Mouse (Mus musculus) gonadal fat pad, adult 2 months (tissue): ENCODE results near the gene Il17ra. TPM values are rescaled to one million over a fixed set of nuclear protein-coding genes. Genes with fewer than 3 reads are reported as not detected.

Source experiments
- DNase-seq: peaks from one replicate; pipeline ENCODE4 v3.0.0-alpha.2; 2012; ENCODE audit warnings: low read depth
- polyA plus RNA-seq: library from polyadenylated mRNA; depleted of rRNA; stranded (reverse); fragments of >200 nt; gene quantifications from 2 replicates; pipeline ENCODE4 v1.2.3, GENCODE M21; 2012; rRNA removed

Il17ra gene
- polyA plus RNA-seq, 1 experiment = 13.9 TPM

DNA sequence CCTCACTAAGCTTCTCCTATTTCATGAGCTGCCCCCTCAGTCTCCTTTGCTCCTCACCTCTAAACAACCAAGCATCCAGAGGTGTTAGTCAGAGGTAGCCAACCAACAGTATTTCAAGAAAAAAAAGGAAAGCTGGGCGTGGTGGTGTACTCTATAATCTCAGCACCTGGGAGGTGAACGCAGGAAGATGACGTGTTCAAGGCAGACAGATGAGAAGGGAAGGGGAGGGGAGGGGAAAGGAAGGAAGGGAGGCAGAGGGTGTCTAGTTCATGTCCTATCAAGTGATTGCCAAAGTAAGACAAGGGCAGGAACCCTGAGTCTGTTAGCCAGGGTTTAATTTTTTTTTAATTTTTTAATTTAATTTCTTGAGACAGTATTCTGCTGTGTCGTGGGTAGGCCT, 45.6 kb downstream of the Il17ra start:
- DNase-seq = no peak

DNA sequence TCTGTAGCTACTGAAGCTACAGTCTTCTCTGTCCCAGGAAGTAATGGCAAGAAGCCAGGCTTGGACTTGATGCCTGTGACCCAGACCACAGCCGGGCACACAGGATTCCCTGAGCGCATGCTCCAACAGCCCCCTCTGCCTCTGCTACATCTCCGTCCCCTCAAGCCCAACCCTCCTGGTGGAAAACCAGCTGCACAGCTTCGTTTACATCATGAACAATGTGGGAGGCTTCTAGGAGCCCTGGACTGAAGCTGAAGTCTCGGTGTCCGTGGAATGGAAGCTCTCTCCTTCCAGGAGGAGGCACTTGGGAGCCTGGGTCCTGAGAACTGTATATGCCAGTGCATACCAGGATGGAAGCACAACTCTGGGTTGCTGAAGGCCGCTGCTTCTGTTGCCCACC, 46.9 kb downstream of the Il17ra start:
- no peak for DNase-seq

- DNase-seq = no peak
Measured at GRCm38 (mm10) chr6:120510425-120510824, 47.4 kb downstream of the Il17ra start.

GRCm38 (mm10) chr6:120511212-120511611, 48.2 kb downstream of the Il17ra start:
- no peak for DNase-seq

- DNase-seq = no peak
Measured at GRCm38 (mm10) chr6:120516422-120516821, 53.4 kb downstream of the Il17ra start.

- no peak for DNase-seq
Measured at GRCm38 (mm10) chr6:120516879-120517278, 53.8 kb downstream of the Il17ra start.

DNA sequence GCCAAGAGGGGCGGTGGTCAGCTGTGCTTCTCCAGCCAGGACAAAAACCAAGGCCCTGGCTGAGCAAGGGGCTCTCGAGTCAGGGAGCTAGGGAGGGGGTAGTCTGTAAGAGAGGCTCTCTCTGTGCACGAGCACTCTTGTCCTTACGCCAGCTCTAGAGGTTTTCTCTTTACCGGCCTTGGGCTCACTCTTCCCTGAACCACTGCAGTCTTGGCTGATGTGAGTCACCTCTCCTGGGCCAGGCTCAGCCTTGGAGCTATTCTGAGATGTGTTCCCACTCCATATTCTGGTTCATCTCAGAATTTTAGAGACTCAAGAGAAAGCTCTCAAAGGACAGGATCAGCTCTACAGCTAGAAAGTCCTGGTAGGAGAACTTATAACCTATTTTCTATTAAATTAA, 54.3 kb downstream of the Il17ra start:
- no peak for DNase-seq

DNA sequence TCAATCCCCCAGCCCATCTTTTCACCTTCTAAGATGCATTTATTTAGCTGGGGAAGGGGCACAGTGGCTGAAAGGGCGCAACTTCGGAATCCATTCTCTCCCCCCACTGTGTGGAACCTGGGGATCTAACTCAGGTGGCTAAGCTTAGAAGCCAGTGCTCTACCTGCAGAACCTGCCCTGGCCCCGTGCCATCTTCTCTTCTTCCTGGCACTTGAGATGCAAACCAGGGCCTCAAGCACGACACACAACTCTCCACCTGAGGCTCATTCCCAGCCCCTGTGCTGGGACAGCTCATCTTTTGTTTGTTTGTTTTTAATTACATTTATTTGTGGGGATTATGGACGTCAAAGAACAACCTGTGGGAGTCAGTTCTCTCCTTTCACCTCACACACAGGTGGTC, 56.6 kb downstream of the Il17ra start:
- DNase-seq = no peak

GRCm38 (mm10) chr6:120524796-120525195, 61.7 kb downstream of the Il17ra start:
- no peak for DNase-seq

- no peak for DNase-seq
Measured at GRCm38 (mm10) chr6:120529123-120529522, 66.1 kb downstream of the Il17ra start.

DNA sequence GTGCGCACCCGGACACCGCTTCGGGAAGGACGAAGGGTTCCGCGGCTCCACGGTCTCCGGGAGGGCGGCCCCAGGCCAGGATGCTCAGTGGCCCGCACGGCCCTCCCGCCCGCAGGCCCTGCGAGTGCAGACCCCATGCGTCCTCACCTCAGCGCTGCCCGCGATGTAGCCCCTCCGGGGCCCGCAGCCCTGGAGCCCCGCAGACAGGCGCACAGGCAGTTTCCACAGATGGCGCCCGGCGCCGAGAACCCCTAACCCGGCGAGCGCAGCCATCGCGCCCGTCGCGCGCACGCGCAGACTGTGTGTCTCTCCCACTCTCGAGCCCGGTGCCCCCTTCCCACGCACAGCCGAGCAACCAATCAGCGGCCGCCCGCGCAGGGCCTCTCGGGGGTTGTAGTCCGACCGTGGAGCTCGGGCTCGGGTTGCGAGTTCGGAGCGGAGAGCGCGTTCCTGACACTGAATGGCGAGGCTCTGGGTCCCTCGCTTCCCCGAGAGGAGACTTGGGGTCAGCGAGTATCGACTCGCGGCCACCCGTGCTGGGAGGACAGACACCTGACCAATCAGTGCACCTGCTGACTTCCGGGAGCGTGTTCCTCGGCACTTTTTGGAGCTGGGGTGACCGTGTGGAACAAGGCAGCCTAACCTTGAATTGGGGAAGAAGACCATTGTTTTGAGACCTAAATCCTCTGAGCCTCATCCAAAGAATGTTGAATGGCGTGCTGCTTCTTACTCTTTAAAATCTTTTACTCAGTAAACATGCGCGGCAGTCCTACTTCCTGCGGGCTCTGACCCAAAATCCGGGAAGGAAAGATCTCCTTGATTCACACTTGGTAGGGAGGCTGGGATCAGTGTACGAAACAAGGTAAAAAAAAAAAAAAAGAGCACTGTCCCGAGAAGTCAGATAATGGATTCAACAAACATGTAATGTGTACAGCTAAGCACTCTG, 68.2 kb downstream of the Il17ra start, which contains the start of gene Hdhd5:
Gene Hdhd5, minus strand, starts transcription at position 300 of the 946 bp plus-strand sequence.
- DNase-seq = no peak

DNA sequence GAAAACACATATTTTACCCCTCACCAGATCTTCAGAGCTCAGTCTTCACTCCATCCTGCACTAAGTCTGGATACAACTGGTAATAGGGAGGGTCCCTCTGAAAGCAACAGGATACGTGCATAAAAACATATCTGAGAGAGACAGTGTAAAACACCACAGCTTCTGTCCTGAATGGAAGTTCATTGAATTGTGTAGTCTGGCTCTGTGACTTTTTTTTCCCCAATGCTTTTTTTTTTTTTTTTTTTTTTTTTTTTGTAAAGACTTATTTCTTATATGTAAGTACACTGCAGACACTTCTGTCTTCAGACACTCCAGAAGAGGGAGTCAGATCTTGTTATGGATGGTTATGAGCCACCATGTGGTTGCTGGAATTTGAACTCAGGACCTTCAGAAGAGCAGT, 69.5 kb downstream of the Il17ra start:
- DNase-seq = no peak

GRCm38 (mm10) chr6:120536337-120536736, 73.3 kb downstream of the Il17ra start:
- no peak for DNase-seq

Other genes with a start within 250 kb of the Il17ra start
- not detected in 2 replicates for gene D330020A13Rik, start 168.9 kb upstream of the Il17ra start, polyA plus RNA-seq
- 1.6 and 1.8 TPM in 2 replicates for gene B4galnt3, start 168.7 kb upstream of the Il17ra start, polyA plus RNA-seq
- 6.8 and 8.0 TPM in 2 replicates for gene Kdm5a, start 99.1 kb upstream of the Il17ra start, polyA plus RNA-seq
- gene Ccdc77, start 98.9 kb upstream of the Il17ra start, polyA plus RNA-seq = 7.6 TPM in 2 replicates
- gene Tmem121b, start 30.6 kb downstream of the Il17ra start, polyA plus RNA-seq = 0.04 and 0.05 TPM in 2 replicates
- 20.9 and 26.6 TPM in 2 replicates for gene Hdhd5, start 68.1 kb downstream of the Il17ra start, polyA plus RNA-seq
- 4.2 and 5.0 TPM in 2 replicates for gene Cecr2, start 203.1 kb downstream of the Il17ra start, polyA plus RNA-seq